Mouse (Mus musculus) ES-Bruce4 (cell line): ENCODE measurements around the gene Pcbp2. TPM values are rescaled to one million over a fixed set of nuclear protein-coding genes. Genes with fewer than 3 reads are reported as not detected.

Experiments
- H3K27ac ChIP-seq: 2 replicates; pipeline ENCODE4 v1.5.1; 2012; ENCODE audit warnings: low read length, inconsistent platforms; ENCODE audit not compliant: insufficient read depth
- H3K27me3 ChIP-seq: 2 replicates; pipeline ENCODE4 v1.6.1; 2012; ENCODE audit warnings: mild to moderate bottlenecking, low read length, inconsistent platforms; ENCODE audit not compliant: control insufficient read depth, poor library complexity, insufficient read depth, severe bottlenecking
- H3K36me3 ChIP-seq: 2 replicates; pipeline ENCODE4 v1.6.1; 2012; ENCODE audit warnings: inconsistent platforms, mild to moderate bottlenecking, low read length, moderate library complexity; ENCODE audit not compliant: control insufficient read depth, poor library complexity, insufficient read depth, severe bottlenecking
- H3K4me1 ChIP-seq: one replicate; pipeline ENCODE4 v1.8.1; 2011; ENCODE audit warnings: low read length; ENCODE audit not compliant: control insufficient read depth, insufficient read depth
- H3K4me3 ChIP-seq: 2 replicates; pipeline ENCODE4 v1.5.1; 2011; ENCODE audit warnings: low read depth, mild to moderate bottlenecking, low read length
- H3K9ac ChIP-seq: 2 replicates; pipeline ENCODE4 v1.6.1; 2012; ENCODE audit warnings: low read depth, mild to moderate bottlenecking, inconsistent platforms; ENCODE audit not compliant: poor library complexity, severe bottlenecking
- H3K9me3 ChIP-seq: replicated peaks from 2 replicates; pipeline ENCODE4 v1.6.1; 2012; ENCODE audit warnings: mild to moderate bottlenecking, low read length, inconsistent platforms; ENCODE audit not compliant: control insufficient read depth, poor library complexity, insufficient read depth, severe bottlenecking
- CTCF ChIP-seq: IDR thresholded peaks from one replicate; pipeline ENCODE4 v1.8.1; 2011; ENCODE audit warnings: low read depth, low read length
- EP300 ChIP-seq: IDR thresholded peaks from 2 replicates; pipeline ENCODE4 v1.6.1; 2011; ENCODE audit warnings: low read depth, low read length; ENCODE audit not compliant: insufficient read depth
- POLR2A ChIP-seq: IDR thresholded peaks from one replicate; pipeline ENCODE4 v1.8.1; 2011; ENCODE audit warnings: low read length; ENCODE audit not compliant: insufficient read depth
- polyA plus RNA-seq: library from polyadenylated mRNA; stranded (reverse); fragments of >200 nt; gene quantifications from 2 replicates; pipeline ENCODE4 v1.2.4, GENCODE M21; 2011; ENCODE audit warnings: low read depth; ENCODE audit not compliant: missing spikeins, insufficient read depth, insufficient read length

Gene Pcbp2
- polyA plus RNA-seq, 1 experiment: 1,129 TPM

DNA sequence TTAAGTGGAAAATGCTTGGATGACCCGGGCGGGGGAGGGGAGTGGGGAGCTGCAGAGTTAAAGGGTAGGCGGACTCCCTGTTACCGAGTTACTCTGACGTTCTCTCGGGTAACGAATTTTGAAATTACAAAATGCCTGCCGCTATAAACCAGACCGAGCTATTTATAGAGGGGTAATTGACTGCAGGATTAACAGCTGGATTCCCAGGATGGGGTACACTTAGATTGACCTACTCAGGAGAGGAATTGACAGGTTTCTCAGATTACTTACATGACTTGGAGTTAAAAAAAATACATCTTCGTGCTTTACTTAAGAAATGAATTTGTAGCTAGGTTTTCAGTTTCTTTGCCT lies 931 bp downstream of the Pcbp2 start:
- peak overlapping the region; percentile 90 for H3K4me3 ChIP-seq
- peaks cover 42% of the 10 kb centered on the region for H3K36me3 ChIP-seq
- H3K27ac ChIP-seq: no peak overlapping the region
- H3K9ac ChIP-seq: peak overlapping the region; percentile 96
- no peak for TF ChIP-seq EP300
- no peak for TF ChIP-seq CTCF
- no peak for TF ChIP-seq POLR2A
- peaks cover 7% of the 10 kb centered on the region for H3K9me3 ChIP-seq
- no peaks in the 10 kb centered on the region for H3K4me1 ChIP-seq
- no peaks in the 10 kb centered on the region for H3K27me3 ChIP-seq

DNA sequence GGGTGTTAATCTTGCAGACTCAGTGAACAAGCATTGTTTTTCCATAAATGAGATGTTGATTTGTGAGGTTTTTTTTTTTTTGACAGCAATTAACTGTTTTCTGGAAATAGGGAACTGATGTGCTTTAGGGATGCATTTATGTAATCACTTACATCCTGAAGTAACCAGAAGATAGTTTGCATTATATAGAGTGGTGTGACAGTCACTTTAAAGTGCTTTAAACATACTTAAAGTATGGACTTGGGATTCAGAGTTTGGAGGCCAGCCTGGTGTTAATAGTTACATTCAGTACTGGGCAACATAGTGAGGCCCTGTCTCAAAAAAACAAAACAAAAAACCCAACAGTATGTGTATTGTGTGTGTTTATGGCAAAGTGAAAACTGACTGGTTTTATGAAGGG lies 1.4 kb downstream of the Pcbp2 start:
- TF ChIP-seq CTCF: no peak
- no peak for TF ChIP-seq POLR2A
- no peak for TF ChIP-seq EP300
- H3K9ac ChIP-seq: peak overlapping the region; percentile 96
- peak overlapping the region; percentile 90 for H3K4me3 ChIP-seq
- H3K27me3 ChIP-seq: no peaks in the 10 kb centered on the region
- H3K4me1 ChIP-seq: no peaks in the 10 kb centered on the region
- H3K9me3 ChIP-seq: peaks cover 7% of the 10 kb centered on the region
- H3K27ac ChIP-seq: no peak overlapping the region
- peaks cover 46% of the 10 kb centered on the region for H3K36me3 ChIP-seq

DNA sequence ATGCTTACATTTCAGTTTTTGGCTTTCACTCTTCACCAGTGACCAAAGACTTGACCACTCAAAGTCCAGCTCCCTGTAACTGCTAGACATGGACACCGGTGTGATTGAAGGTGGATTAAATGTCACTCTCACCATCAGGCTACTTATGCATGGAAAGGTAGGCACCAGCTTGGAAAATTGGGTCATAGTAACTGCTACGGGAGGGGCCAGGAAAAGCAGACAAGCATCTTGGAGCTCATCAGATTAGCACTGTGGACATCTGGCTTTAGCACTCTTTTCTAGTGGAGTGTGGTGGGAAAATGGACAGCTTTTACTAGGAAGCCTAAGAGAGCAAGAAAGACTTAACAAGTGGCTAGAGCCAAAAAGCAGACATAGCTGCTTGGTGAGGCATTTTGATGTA lies 2.9 kb downstream of the Pcbp2 start:
- no peaks in the 10 kb centered on the region for H3K4me1 ChIP-seq
- TF ChIP-seq CTCF (no peak), POLR2A (no peak), EP300 (no peak)
- H3K36me3 ChIP-seq: peaks cover 57% of the 10 kb centered on the region
- H3K9me3 ChIP-seq: peaks cover 7% of the 10 kb centered on the region
- H3K27ac ChIP-seq: no peak overlapping the region
- no peaks in the 10 kb centered on the region for H3K27me3 ChIP-seq
- peak overlapping the region; percentile 14; the same call in 1 of the 2 replicates for H3K9ac ChIP-seq
- H3K4me3 ChIP-seq: no peak overlapping the region

DNA sequence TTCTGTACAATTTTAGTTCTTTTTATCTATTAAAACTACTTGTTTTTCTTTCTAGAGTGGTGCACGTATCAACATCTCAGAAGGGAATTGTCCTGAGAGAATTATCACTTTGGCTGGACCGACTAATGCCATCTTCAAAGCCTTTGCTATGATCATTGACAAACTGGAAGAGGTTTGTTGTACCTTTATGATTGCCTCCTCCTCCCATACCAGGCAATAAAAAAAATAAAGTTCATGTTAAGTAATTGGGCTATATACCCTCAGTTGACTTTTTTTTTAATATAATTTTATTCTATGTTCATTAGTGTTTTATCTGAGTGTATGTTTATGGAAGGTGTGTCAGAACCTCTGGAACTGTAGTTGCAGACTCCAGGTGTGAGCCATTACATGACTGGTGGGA lies 4.2 kb downstream of the Pcbp2 start:
- H3K27me3 ChIP-seq: no peaks in the 10 kb centered on the region
- no peak overlapping the region for H3K4me3 ChIP-seq
- H3K9me3 ChIP-seq: no peaks in the 10 kb centered on the region
- TF ChIP-seq POLR2A (no peak), CTCF (no peak), EP300 (no peak)
- no peak overlapping the region for H3K9ac ChIP-seq
- no peak overlapping the region for H3K27ac ChIP-seq
- H3K36me3 ChIP-seq: peaks cover 61% of the 10 kb centered on the region
- H3K4me1 ChIP-seq: no peaks in the 10 kb centered on the region

DNA sequence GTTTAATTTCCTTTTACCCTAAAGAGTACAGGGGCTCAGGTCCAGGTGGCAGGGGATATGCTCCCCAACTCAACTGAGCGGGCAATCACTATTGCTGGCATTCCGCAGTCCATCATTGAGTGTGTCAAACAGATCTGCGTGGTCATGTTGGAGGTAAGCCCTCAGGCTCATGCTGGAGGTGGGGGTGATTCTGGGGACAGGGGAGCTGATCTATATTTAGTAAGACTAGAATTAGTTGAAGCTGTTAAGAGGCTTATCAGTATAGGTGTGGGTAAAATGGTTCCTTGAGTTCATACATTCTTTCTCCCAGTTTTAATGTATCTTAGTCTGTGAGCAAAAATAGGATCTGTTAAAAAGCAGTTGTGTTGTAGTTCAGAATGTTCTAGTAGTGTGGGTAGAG lies 12.8 kb downstream of the Pcbp2 start:
- Histone ChIP-seq H3K27ac (no peak overlapping the region), H3K27me3 (no peaks in the 10 kb centered on the region), H3K9ac (no peak overlapping the region), H3K4me3 (no peak overlapping the region), H3K9me3 (no peaks in the 10 kb centered on the region), H3K4me1 (no peaks in the 10 kb centered on the region), H3K36me3 (peaks cover 86% of the 10 kb centered on the region)
- no peak for TF ChIP-seq POLR2A
- TF ChIP-seq EP300: no peak
- no peak for TF ChIP-seq CTCF

DNA sequence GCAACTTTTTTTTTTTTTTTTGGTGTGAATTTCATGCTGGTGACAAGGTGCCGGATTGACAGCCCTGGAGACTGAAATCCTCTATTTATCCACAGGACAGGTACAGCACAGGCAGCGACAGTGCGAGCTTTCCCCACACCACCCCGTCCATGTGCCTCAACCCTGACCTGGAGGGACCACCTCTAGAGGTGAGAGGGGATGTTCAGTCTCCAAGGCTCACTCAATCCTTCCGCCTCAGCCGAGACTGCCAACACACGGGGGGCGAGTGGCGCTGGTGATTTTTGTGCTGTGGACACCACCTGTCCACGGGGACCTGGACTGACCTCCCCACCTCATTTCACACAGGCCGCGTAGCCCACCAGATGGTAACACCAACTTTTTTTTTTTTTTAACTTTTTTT lies 15.5 kb downstream of the Pcbp2 start:
- Histone ChIP-seq H3K27me3 (no peaks in the 10 kb centered on the region), H3K9ac (no peak overlapping the region), H3K4me1 (no peaks in the 10 kb centered on the region), H3K27ac (no peak overlapping the region), H3K9me3 (no peaks in the 10 kb centered on the region), H3K4me3 (no peak overlapping the region), H3K36me3 (peaks cover 90% of the 10 kb centered on the region)
- TF ChIP-seq EP300: no peak
- no peak for TF ChIP-seq POLR2A
- TF ChIP-seq CTCF: no peak
